Mouse (Mus musculus) cerebellum, adult 2 months (tissue): ENCODE results near the gene Sec61a1.

Source experiments
- CTCF ChIP-seq: fragments of 200-500 bp; IDR thresholded peaks from 2 replicates; pipeline ENCODE4 v1.5.1; 2011; ENCODE audit warnings: low read depth, mild to moderate bottlenecking, control low read depth, low read length, moderate library complexity, borderline replicate concordance; ENCODE audit not compliant: insufficient read depth
- POLR2A ChIP-seq: fragments of 200-500 bp; IDR thresholded peaks from 2 replicates; pipeline ENCODE4 v1.6.1; 2011; ENCODE audit warnings: low read length, control low read depth, borderline replicate concordance; ENCODE audit not compliant: insufficient read depth

DNA sequence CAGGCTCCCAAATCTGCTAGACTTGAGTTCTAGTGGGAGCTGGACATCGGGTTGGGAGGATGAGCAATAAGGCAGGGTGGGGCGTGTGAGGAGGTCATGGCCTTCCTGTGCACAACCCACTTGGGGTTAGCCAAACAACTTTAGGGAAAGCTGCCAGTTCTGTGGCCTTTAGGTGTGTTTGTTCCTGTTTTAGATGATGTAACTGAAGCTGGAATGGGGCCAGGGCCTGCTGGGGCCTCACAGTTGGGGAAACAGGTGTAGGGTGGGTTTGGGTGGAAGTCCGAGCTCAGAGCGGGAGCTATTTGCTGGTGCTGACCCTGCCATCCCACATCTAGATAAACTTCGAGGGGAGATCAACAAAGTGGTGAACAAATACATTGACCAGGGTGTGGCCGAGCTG is 33.3 kb downstream of the Sec61a1 start:
- TF ChIP-seq POLR2A (no peak), CTCF (no peak)
